Mouse (Mus musculus): ENCODE measurements around the gene Col4a3.

Gene Col4a3

GRCm38 (mm10) chr1:82586713-82587399 lies at the start of gene Col4a3, which contains the start of gene Col4a4:
Gene Col4a3, plus strand, starts transcription at chr1:82586921.
Gene Col4a4, minus strand, starts transcription at chr1:82586849.
- peak; percentile 66 for DNase-seq (ENCODE audit: low spot score)

GRCm38 (mm10) chr1:82537848-82538247 lies 48.9 kb upstream of the Col4a3 start:
- DNase-seq (ENCODE audit: low spot score) = no peak

- DNase-seq (ENCODE audit: low spot score) = no peak
These were observed 46.7 kb upstream of the Col4a3 start for GRCm38 (mm10) chr1:82540056-82540455.

GRCm38 (mm10) chr1:82543934-82544333 lies 42.8 kb upstream of the Col4a3 start:
- DNase-seq (ENCODE audit: low spot score) = no peak

GRCm38 (mm10) chr1:82544419-82545185 lies 42.1 kb upstream of the Col4a3 start:
- DNase-seq (ENCODE audit: low spot score) = no peak

- DNase-seq (ENCODE audit: low spot score) = no peak
These were observed 41.3 kb upstream of the Col4a3 start for GRCm38 (mm10) chr1:82545199-82545960.

GRCm38 (mm10) chr1:82554443-82554850 lies 32.3 kb upstream of the Col4a3 start:
- peak; percentile 15 for DNase-seq (ENCODE audit: low spot score)

- peak; percentile 12 for DNase-seq (ENCODE audit: low spot score)
These were observed 31.8 kb upstream of the Col4a3 start for GRCm38 (mm10) chr1:82554889-82555288.

- no peak for DNase-seq (ENCODE audit: low spot score)
These were observed 26.5 kb upstream of the Col4a3 start for GRCm38 (mm10) chr1:82560223-82560622.

- no peak for DNase-seq (ENCODE audit: low spot score)
These were observed 17.3 kb upstream of the Col4a3 start for GRCm38 (mm10) chr1:82569405-82569804.

GRCm38 (mm10) chr1:82571758-82572157 lies 15.0 kb upstream of the Col4a3 start:
- no peak for DNase-seq (ENCODE audit: low spot score)

GRCm38 (mm10) chr1:82575681-82576080 lies 11.0 kb upstream of the Col4a3 start:
- DNase-seq (ENCODE audit: low spot score) = no peak

- DNase-seq (ENCODE audit: low spot score) = no peak
These were observed 10.5 kb upstream of the Col4a3 start for GRCm38 (mm10) chr1:82576182-82576581.

- DNase-seq (ENCODE audit: low spot score) = no peak
These were observed 9.4 kb upstream of the Col4a3 start for GRCm38 (mm10) chr1:82577339-82577738.

GRCm38 (mm10) chr1:82577915-82578314 lies 8.8 kb upstream of the Col4a3 start:
- peak; percentile 64 for DNase-seq (ENCODE audit: low spot score)

- no peak for DNase-seq (ENCODE audit: low spot score)
These were observed 8.4 kb upstream of the Col4a3 start for GRCm38 (mm10) chr1:82578320-82578719.

GRCm38 (mm10) chr1:82585981-82586380 lies 740 bp upstream of the Col4a3 start:
- no peak for DNase-seq (ENCODE audit: low spot score)

GRCm38 (mm10) chr1:82590266-82590665 lies 3.5 kb downstream of the Col4a3 start:
- no peak for DNase-seq (ENCODE audit: low spot score)

- peak; percentile 50 for DNase-seq (ENCODE audit: low spot score)
These were observed 10.3 kb downstream of the Col4a3 start for GRCm38 (mm10) chr1:82596864-82597596.

GRCm38 (mm10) chr1:82603198-82603950 lies 16.7 kb downstream of the Col4a3 start:
- DNase-seq (ENCODE audit: low spot score) = no peak

- no peak for DNase-seq (ENCODE audit: low spot score)
These were observed 18.6 kb downstream of the Col4a3 start for GRCm38 (mm10) chr1:82605347-82605746.

All from ovary, postnatal 36 days (tissue).